Mouse (Mus musculus): ENCODE measurements around the gene Odf3l2.

Gene Odf3l2

GRCm38 (mm10) chr10:79625398-79625797, 20.1 kb downstream of the Odf3l2 start:
- DNase-seq = no peak

- DNase-seq = no peak
Observed at GRCm38 (mm10) chr10:79623950-79624349, 21.6 kb downstream of the Odf3l2 start.

GRCm38 (mm10) chr10:79616376-79616775, 29.2 kb downstream of the Odf3l2 start:
- no peak for DNase-seq

GRCm38 (mm10) chr10:79615860-79616259, 29.7 kb downstream of the Odf3l2 start:
- no peak for DNase-seq

GRCm38 (mm10) chr10:79614305-79614643, 31.3 kb downstream of the Odf3l2 start:
- no peak for DNase-seq

GRCm38 (mm10) chr10:79613578-79614304, 31.8 kb downstream of the Odf3l2 start, which contains the start of gene C2cd4c:
Gene C2cd4c, minus strand, starts transcription at chr10:79614025.
- DNase-seq = peak; percentile 79

- no peak for DNase-seq
Observed at GRCm38 (mm10) chr10:79612192-79613135, 33.1 kb downstream of the Odf3l2 start.

- no peak for DNase-seq
Observed at GRCm38 (mm10) chr10:79611296-79611695, 34.2 kb downstream of the Odf3l2 start.

GRCm38 (mm10) chr10:79609276-79609675, 36.3 kb downstream of the Odf3l2 start:
- no peak for DNase-seq

GRCm38 (mm10) chr10:79607892-79608291, 37.6 kb downstream of the Odf3l2 start:
- no peak for DNase-seq

- no peak for DNase-seq
Observed at GRCm38 (mm10) chr10:79606537-79606936, 39.0 kb downstream of the Odf3l2 start.

- peak; percentile 52 for DNase-seq
Observed at GRCm38 (mm10) chr10:79597936-79598230, 47.7 kb downstream of the Odf3l2 start.

GRCm38 (mm10) chr10:79597051-79597935, 48.2 kb downstream of the Odf3l2 start:
- peak; percentile 85 for DNase-seq

GRCm38 (mm10) chr10:79595590-79595929, 50.0 kb downstream of the Odf3l2 start:
- DNase-seq = no peak

- DNase-seq = peak; percentile 74
Observed at GRCm38 (mm10) chr10:79594872-79595589, 50.5 kb downstream of the Odf3l2 start.

GRCm38 (mm10) chr10:79594111-79594510, 51.4 kb downstream of the Odf3l2 start:
- no peak for DNase-seq

GRCm38 (mm10) chr10:79590702-79591101, 54.8 kb downstream of the Odf3l2 start:
- DNase-seq = no peak

Data from right cerebral cortex, adult 18-20 months (tissue).